Mouse (Mus musculus): ENCODE results near the gene Hoxc8. TPM values are rescaled to one million over a fixed set of nuclear protein-coding genes. Genes with fewer than 3 reads are reported as not detected.

The Hoxc8 gene
- polyA plus RNA-seq, 1 experiment from 2014 or later: 1.9 TPM

GRCm38 (mm10) chr15:102963259-102963658 is 27.1 kb upstream of the Hoxc8 start:
- Histone ChIP-seq H3K27ac (ENCODE audit: low read depth, low read length) (no peak overlapping the region), H3K9me3 (ENCODE audit: control insufficient read depth, low read length) (no peaks in the 10 kb centered on the region), H3K9ac (ENCODE audit: low read depth, low read length) (no peak overlapping the region), H3K36me3 (ENCODE audit: control insufficient read depth, insufficient read depth, low read length) (no peaks in the 10 kb centered on the region), H3K4me3 (ENCODE audit: low read depth, low read length) (no peak overlapping the region), H3K4me1 (replicated peaks; ENCODE audit: control insufficient read depth, insufficient read depth, low read length) (peaks cover 3% of the 10 kb centered on the region; the same call in 1 of the 2 replicates), H3K27me3 (replicated peaks; ENCODE audit: control insufficient read depth, insufficient read depth, low read length) (peaks cover 97% of the 10 kb centered on the region), H3K4me2 (no peak overlapping the region)
- 4% methylated on average over 8 of the region's 8 CpGs for WGBS
- DNase-seq (ENCODE audit: low spot score): no peak
- no peak for ATAC-seq (replicated peaks; ENCODE audit: low FRiP score)

DNA sequence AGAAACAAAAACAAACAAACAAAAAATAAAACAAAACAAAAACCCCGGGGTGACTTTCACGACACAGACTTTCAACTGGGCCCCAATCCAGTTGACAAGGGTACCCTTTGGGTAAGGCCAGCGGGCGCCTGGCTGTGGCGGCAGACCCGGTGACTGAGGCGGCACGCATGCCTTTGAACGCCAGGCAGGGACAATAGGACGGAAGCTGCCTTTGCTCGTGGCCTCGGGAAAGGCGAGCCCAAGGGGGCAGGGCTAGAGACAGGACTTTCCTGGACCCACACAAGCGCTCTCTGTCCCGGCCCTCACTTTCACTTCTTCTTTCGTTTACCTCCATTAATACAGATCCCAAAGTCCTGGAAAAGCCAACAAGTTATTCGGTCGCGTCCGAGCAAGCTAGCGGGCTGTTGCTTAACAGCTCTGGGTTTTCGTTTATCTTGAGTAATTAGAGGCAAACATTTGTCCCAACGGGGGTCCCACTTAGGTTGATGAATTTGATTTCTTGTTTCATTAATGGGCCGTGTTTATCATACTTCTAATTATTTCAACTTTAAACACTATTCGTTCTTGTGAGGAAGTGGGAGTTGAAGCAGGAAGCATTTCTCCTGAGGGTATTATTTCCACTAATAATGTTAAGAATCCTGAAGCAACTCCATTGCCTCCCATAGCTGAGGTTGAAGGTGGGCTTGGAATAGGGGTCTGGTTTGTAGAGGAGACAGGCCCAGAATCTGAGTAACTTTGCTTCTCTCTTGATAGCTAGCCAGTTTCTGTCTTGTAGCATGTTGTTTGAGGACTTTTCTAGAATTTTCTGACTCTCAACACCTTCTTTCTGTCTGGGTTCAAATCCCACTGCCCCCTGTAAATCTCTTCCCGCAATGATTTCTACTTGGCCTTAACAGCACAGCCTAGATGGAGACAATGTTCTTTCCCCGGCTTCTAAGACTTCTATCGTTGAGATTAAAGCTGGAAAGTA is 26.5 kb upstream of the Hoxc8 start:
- no peaks in the 10 kb centered on the region for H3K36me3 ChIP-seq (ENCODE audit: control insufficient read depth, insufficient read depth, low read length)
- peaks cover 3% of the 10 kb centered on the region; the same call in 1 of the 2 replicates for H3K4me1 ChIP-seq (replicated peaks; ENCODE audit: control insufficient read depth, insufficient read depth, low read length)
- ATAC-seq (replicated peaks; ENCODE audit: low FRiP score) (no peak), DNase-seq (ENCODE audit: low spot score) (no peak)
- peaks cover 97% of the 10 kb centered on the region for H3K27me3 ChIP-seq (replicated peaks; ENCODE audit: control insufficient read depth, insufficient read depth, low read length)
- H3K4me3 ChIP-seq (ENCODE audit: low read depth, low read length): no peak overlapping the region
- no peaks in the 10 kb centered on the region for H3K9me3 ChIP-seq (ENCODE audit: control insufficient read depth, low read length)
- 2% methylated on average over 28 of the region's 28 CpGs for WGBS
- H3K27ac ChIP-seq (ENCODE audit: low read depth, low read length): no peak overlapping the region
- H3K9ac ChIP-seq (ENCODE audit: low read depth, low read length): no peak overlapping the region
- no peak overlapping the region; the same call in 1 of the 2 replicates for H3K4me2 ChIP-seq

DNA sequence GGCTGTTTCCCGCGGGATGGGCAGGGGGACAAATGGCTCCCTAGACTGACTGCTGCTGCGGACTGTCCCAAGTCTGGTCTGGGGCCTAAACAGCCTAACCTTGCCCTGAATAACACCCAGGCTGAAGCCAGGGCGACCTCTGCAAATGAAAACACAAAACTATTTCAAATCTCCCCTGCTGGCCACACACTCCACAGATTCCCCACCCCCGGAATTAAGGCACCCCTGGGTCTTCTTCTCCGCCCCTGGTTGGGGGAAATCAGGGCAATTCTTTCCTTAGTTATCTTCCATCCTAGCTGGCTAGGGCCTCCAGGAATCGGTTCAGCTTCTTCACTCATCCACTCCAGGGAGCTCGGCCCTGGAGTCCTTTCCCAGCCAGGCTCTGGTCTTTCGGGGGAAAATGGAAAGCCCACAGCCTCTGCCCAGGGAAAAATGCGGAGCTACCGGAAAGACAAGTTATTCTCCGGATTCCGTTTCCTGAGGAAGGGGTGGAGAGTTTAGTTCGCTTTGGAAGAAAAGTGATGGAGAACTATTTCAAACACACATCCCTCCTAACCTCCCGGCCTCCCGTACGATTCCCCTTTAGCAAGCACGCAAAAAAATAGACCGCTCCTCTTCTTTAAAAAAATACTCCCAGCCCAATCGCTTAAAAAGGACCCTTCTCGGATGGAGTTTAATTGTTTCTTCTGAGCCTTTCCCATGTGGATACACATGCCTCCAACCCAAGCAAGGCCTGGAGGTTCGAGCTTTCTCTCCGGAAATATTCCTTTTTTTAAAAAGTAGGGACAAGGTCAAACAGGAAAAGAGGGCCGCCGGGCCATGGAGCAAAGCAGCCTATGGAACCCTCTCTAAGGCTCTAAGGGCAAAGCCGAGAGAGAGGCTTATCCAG is 25.2 kb upstream of the Hoxc8 start:
- no peak overlapping the region for H3K4me3 ChIP-seq (ENCODE audit: low read depth, low read length)
- DNase-seq (ENCODE audit: low spot score) (no peak), ATAC-seq (replicated peaks; ENCODE audit: low FRiP score) (no peak)
- 4% methylated on average over 26 of the region's 26 CpGs for WGBS
- peaks cover 3% of the 10 kb centered on the region; the same call in 1 of the 2 replicates for H3K4me1 ChIP-seq (replicated peaks; ENCODE audit: control insufficient read depth, insufficient read depth, low read length)
- no peak overlapping the region for H3K9ac ChIP-seq (ENCODE audit: low read depth, low read length)
- H3K4me2 ChIP-seq: no peak overlapping the region
- H3K27ac ChIP-seq (ENCODE audit: low read depth, low read length): no peak overlapping the region
- H3K36me3 ChIP-seq (ENCODE audit: control insufficient read depth, insufficient read depth, low read length): no peaks in the 10 kb centered on the region
- peaks cover 98% of the 10 kb centered on the region for H3K27me3 ChIP-seq (replicated peaks; ENCODE audit: control insufficient read depth, insufficient read depth, low read length)
- no peaks in the 10 kb centered on the region for H3K9me3 ChIP-seq (ENCODE audit: control insufficient read depth, low read length)

DNA sequence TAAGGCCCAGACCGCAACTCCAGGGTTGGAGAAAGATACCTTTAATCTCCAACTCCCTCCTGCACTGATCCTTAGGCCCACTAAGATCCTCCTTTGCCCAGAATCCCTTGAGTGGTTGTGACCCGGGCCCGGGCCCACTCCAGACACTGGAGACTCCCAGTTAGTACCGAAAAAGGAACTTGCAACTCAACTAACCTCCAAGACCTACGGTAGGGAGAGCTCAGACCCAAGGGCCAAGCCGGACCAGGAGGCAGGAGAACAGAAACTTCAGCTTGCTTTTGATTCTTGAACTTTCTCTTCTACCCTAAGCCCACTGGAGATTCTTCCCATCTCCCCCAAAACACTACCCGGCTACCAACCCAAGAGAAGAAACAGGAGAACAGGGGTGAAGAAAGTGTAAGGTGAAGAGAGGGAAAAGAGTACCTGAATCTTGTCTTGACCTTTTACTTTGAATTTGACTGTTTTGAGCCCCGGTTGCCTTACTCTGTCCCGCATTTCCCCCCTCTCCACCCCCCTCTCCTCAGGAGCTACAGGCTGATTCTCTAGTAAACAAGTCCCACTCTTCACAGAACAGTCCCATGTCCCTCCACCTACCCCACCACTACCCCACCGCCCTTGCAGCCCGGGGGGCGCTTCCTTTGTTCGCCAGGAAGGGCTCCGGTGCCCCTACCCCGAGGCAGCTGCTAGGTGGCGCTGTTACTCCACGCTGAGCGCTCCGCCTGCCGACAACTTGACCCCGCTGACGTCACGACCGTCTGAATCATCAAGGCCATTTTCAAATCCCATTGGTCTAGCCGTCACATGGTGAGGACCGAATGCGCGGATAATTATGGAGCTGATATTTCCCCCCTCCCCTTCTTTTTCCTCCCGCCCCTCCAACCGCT is 24.3 kb upstream of the Hoxc8 start:
- no peak overlapping the region for H3K27ac ChIP-seq (ENCODE audit: low read depth, low read length)
- no peaks in the 10 kb centered on the region for H3K36me3 ChIP-seq (ENCODE audit: control insufficient read depth, insufficient read depth, low read length)
- DNase-seq (ENCODE audit: low spot score) (no peak), ATAC-seq (replicated peaks; ENCODE audit: low FRiP score) (no peak)
- 4% methylated on average over 30 of the region's 30 CpGs for WGBS
- H3K9me3 ChIP-seq (ENCODE audit: control insufficient read depth, low read length): no peaks in the 10 kb centered on the region
- peaks cover 98% of the 10 kb centered on the region for H3K27me3 ChIP-seq (replicated peaks; ENCODE audit: control insufficient read depth, insufficient read depth, low read length)
- no peak overlapping the region for H3K4me3 ChIP-seq (ENCODE audit: low read depth, low read length)
- no peak overlapping the region for H3K9ac ChIP-seq (ENCODE audit: low read depth, low read length)
- peaks cover 3% of the 10 kb centered on the region; the same call in 1 of the 2 replicates for H3K4me1 ChIP-seq (replicated peaks; ENCODE audit: control insufficient read depth, insufficient read depth, low read length)
- peak overlapping the region; percentile 31; the same call in 1 of the 2 replicates for H3K4me2 ChIP-seq

- peaks cover 3% of the 10 kb centered on the region; the same call in 1 of the 2 replicates for H3K4me1 ChIP-seq (replicated peaks; ENCODE audit: control insufficient read depth, insufficient read depth, low read length)
- WGBS: 5% methylated on average over 27 of the region's 27 CpGs
Observed at GRCm38 (mm10) chr15:102966776-102967311, 23.6 kb upstream of the Hoxc8 start, which contains the start of gene Hoxc10. TSS of gene Hoxc10 (plus strand) at chr15:102966796.

GRCm38 (mm10) chr15:102967312-102967510 is 23.2 kb upstream of the Hoxc8 start, which contains the start of gene Hoxc5:
TSS of gene Hoxc5 (plus strand) at chr15:102967443.
- 5% methylated on average over 12 of the region's 12 CpGs for WGBS
- DNase-seq (ENCODE audit: low spot score) (no peak), ATAC-seq (replicated peaks; ENCODE audit: low FRiP score) (no peak)
- no peaks in the 10 kb centered on the region for H3K9me3 ChIP-seq (ENCODE audit: control insufficient read depth, low read length)
- no peaks in the 10 kb centered on the region for H3K36me3 ChIP-seq (ENCODE audit: control insufficient read depth, insufficient read depth, low read length)
- H3K4me3 ChIP-seq (ENCODE audit: low read depth, low read length): no peak within 1 kb of the TSS
- H3K9ac ChIP-seq (ENCODE audit: low read depth, low read length): no peak within 1 kb of the TSS
- H3K27me3 ChIP-seq (replicated peaks; ENCODE audit: control insufficient read depth, insufficient read depth, low read length): peaks cover 99% of the 10 kb centered on the region
- no peak within 1 kb of the TSS for H3K27ac ChIP-seq (ENCODE audit: low read depth, low read length)
- H3K4me2 ChIP-seq: peak within 1 kb of the TSS; percentile 31; the same call in 1 of the 2 replicates
- H3K4me1 ChIP-seq (replicated peaks; ENCODE audit: control insufficient read depth, insufficient read depth, low read length): peaks cover 3% of the 10 kb centered on the region; the same call in 1 of the 2 replicates

More at GRCm38 (mm10) chr15:102966776-102967311, 23.6 kb upstream of the Hoxc8 start, which contains the start of gene Hoxc10:
- Histone ChIP-seq H3K27ac (ENCODE audit: low read depth, low read length) (no peak within 1 kb of the TSS), H3K4me3 (ENCODE audit: low read depth, low read length) (no peak within 1 kb of the TSS), H3K9ac (ENCODE audit: low read depth, low read length) (no peak within 1 kb of the TSS), H3K36me3 (ENCODE audit: control insufficient read depth, insufficient read depth, low read length) (no peaks in the 10 kb centered on the region), H3K4me2 (peak within 1 kb of the TSS; percentile 31; the same call in 1 of the 2 replicates), H3K27me3 (replicated peaks; ENCODE audit: control insufficient read depth, insufficient read depth, low read length) (peaks cover 98% of the 10 kb centered on the region), H3K9me3 (ENCODE audit: control insufficient read depth, low read length) (no peaks in the 10 kb centered on the region)
- no peak for ATAC-seq (replicated peaks; ENCODE audit: low FRiP score)
- peak; percentile 36 for DNase-seq (ENCODE audit: low spot score)

- H3K27me3 ChIP-seq (replicated peaks; ENCODE audit: control insufficient read depth, insufficient read depth, low read length): peaks cover 99% of the 10 kb centered on the region
- H3K36me3 ChIP-seq (ENCODE audit: control insufficient read depth, insufficient read depth, low read length): no peaks in the 10 kb centered on the region
- ATAC-seq (replicated peaks; ENCODE audit: low FRiP score): no peak
- no peaks in the 10 kb centered on the region for H3K9me3 ChIP-seq (ENCODE audit: control insufficient read depth, low read length)
- DNase-seq (ENCODE audit: low spot score): peak; percentile 38
- WGBS: 2% methylated on average over 34 of the region's 34 CpGs
- H3K4me2 ChIP-seq: no peak overlapping the region
- H3K9ac ChIP-seq (ENCODE audit: low read depth, low read length): no peak overlapping the region
- no peak overlapping the region for H3K4me3 ChIP-seq (ENCODE audit: low read depth, low read length)
- H3K27ac ChIP-seq (ENCODE audit: low read depth, low read length): no peak overlapping the region
- H3K4me1 ChIP-seq (replicated peaks; ENCODE audit: control insufficient read depth, insufficient read depth, low read length): peaks cover 3% of the 10 kb centered on the region; the same call in 1 of the 2 replicates
Observed at GRCm38 (mm10) chr15:102967511-102968397, 22.7 kb upstream of the Hoxc8 start.
